Mouse (Mus musculus): ENCODE data around the gene Nos1ap.

The Nos1ap gene

DNA sequence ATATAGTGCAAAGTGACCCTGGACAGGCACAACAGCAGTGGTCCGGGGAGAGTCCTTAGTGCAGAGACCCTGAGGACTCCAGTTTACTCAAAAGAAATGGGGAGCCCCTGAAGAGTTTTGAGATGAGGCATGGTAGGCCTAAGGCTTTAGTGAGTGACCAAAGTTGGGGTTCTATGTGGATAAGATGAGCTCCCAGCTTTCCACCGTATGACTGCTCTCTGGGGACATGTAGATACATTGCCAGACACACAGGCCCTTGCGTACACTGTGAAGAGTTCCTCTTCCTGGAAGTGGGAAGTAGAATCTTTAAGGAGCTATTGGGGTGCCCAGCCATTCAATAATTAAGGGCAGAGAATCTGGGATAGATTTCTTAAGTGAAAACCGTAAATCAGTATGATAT lies 90.2 kb downstream of the Nos1ap start:
- no peak for DNase-seq

DNA sequence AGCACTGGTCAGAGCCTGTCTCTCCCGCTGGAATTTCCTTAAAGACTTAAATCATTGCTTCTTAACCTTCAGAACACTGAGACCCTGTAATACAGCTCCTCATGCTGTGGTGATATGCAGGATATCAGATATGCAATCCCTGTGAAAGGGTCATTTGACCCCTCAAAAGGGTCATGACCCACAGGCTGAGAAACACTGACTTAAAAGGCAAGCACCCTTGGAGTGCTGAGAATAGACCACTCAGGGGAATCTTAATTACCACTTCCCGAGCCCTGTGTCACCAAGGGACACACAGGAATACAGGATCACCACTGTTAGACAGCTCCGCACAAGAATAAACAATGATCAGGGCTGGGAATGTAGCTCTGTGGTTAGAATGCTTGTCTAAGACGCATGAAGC lies 91.0 kb downstream of the Nos1ap start:
- no peak for DNase-seq

DNA sequence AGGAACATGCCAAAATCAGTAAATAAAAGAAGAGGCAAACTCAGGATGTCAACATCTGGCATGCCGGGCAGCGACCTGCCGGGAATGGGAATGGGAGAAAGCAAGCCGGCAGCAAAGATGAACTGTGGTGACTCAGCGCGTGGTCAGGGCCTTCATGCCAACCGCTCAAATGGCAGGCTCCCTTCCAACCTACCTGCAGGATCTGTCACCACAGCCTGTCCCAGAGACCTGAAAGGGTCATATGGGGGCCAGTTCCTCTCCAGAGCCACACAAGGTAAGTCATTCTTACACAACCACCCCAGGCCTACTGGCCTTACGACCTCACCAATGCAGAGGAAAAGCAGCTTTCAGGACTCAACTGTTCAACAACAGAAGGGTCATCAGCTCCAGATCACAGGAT lies 93.4 kb downstream of the Nos1ap start:
- DNase-seq: no peak

DNA sequence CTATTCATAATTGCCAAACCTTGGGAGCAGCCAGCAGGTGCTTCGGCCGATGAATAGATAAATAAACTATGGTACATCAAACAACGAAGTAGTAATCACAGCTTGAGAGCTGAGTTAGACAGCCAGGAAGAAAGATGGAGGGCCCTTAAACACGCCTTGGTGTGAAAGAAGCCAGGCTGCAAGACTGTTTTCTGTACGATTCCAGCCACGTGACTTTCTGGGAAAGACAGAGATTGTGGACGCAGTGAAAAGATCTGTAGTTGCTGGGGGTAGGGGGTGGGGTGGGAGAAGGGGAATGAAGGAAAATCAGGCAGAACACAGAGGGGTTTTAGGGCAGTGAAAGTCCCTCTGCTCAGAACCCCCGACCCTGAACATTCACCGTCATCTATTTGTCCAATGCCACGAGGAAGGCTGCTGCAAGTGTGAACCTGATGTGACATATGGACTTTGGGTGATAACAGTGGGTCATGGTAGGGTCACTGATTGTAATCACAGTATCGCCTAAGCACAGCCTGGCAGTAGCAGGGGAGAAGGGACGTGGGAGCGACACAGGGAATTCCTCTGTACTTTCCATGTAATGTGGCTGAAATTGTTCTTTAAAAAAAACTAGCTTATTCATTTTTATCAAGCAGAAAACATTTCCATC lies 94.0 kb downstream of the Nos1ap start:
- DNase-seq: no peak

DNA sequence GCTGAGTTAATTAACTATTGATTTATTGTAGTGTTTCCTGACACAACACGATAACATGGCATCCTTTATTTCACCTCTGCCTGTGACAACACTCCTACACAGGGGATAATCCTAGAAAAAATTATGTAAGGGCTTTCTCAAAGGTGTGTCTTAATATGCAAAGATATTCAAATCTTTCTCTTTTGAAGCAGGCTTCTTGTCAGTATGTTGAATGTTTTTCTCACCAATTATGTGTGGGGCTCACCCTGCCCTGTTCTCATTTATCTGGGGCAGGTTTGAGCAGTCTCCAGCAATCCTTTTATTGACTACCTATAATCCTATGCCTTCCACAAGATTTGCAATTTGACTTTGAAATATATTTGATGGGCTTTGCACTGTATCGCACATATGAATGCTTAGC lies 97.1 kb downstream of the Nos1ap start:
- no peak for DNase-seq

DNA sequence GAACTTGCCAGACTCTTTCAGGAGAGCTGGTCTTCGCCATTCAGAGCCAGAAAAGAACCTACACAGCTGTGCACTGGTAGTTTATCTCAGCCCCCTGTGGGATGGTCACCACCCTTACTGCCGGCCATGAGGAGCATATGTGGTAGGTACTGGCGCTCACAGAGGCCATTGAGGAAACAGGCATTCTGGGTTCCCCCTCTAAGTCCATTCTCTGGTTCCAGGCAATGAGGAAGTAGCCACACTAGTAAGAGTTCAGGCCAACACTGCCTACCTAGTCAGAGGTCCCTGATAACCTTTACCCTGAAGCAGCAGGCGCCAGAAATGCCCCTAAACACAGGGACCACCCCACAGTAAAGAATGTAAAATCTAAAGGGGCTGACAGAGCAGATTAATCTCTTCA lies 97.6 kb downstream of the Nos1ap start:
- DNase-seq: no peak

DNA sequence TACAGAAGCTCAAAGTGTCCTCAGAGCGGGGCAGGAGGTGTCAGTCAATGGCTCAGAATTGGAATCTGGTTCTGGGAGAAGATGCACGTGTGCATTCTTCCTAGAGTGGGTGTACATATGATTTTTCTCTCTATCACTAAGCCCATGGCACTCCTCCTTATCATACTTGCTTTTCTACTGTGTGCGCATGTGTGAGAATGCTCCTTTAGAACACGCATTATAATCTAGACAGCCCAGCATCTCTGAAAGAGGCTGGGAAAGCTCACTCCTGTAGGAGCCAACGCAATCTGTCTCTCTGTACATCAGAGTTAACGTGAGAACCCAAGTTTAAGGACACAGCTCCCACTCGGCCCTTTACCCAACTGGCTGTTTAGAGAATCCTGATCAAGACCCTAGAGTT lies 99.7 kb downstream of the Nos1ap start:
- no peak for DNase-seq

DNA sequence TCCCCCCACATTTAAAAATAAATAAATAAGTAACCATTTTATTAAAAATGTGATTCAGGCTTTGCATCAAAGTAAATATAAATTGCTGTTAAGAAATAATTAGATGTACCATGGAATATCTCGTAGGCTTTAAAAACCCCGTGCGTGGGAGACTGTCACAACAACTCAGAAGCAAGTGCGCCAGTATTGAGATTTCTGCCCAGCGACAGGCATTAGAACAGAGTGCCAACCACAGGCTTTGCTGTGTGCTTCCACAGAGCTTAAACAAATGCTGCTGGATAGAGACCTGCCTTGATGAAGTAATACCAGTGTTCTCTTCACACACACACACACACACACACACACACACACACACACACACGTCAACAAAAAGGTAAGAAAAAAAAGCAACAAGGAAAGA lies 100.2 kb downstream of the Nos1ap start:
- DNase-seq: no peak

DNA sequence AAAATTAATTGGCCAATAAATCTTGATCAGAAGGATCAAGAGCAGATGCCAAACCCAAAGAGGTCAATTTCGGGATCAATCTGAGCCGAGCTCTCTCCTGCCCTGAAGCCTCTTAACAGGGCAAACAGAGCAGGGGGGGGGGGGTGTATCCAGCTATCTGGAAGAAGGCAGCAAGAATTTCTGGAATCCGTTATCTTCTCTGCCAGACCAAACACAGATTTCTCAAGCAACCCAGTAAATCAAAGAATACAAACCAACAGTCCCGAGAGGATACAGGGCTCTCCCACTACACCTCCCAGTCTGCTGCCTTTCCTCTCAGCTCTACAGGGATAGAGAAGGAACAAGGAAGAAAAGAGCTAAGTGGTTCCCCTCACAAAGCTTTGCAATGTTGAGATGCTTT lies 104.5 kb downstream of the Nos1ap start:
- DNase-seq: no peak

DNA sequence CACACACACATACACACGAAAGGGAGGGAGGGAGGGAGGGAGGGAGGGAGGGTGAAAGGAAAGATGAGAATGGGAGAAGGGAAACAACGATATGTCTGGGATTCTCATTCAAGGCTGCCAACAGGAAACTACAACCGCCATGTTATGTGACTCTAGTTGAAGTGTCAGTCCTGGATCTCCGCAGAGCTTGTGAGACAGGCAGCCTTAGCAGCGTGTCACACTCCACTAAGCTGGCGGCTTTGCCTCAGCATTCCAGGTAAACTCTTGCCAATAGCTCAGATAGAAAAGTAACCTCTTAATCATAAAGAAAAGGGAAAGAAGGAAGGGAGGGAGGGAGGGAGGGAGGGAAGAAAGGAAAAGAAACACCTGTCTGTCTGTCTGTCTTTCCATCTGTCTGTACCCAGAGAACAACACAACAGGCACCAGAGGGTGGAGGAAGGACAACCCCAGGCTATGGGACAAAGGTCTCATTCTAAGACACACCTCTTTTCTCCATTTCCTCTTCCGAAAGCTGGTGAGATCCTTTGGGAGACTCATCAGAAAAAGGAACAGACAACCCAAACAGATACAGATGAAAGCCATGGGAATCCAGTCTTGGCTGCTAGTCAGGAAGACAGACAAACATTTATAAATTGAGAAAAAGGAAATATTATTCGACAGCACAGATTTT lies 107.3 kb downstream of the Nos1ap start:
- peak; percentile 40 for DNase-seq

DNA sequence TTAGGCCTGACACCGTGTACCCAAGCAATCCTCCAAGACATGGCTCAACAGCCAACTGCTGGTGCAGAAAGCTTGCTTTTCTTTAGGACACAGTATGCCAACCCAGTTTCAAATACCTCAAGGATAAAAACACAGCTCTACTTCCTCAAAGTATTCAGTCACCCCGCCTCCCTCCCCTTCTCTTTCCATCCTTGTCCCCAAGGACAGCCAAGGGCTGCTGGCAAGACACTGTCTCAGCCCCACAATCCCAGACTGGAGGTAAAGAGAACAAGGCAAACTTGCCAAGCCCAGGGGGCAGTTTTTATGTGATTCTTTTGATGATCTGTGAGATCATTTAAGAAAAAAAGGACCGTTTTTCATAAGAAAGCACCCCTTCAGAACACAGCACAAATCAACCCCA lies 108.6 kb downstream of the Nos1ap start:
- peak; percentile 36 for DNase-seq

DNA sequence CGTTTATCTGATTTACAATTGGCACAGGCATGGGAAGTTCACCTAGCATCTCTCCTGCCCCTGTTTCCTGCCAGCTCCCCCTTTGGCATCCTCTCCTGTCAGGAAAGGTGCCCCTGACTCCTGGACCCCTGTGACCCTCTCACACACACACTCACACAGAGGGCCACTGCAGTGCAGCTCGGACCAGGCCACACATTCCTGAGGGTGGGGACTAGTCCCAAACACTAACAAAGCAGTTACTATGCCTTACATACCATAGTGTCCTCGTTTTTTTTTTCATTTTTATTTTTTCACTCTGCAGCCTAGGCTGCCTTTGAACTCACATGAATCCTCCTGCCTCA lies 110.2 kb downstream of the Nos1ap start:
- peak; percentile 61 for DNase-seq

DNA sequence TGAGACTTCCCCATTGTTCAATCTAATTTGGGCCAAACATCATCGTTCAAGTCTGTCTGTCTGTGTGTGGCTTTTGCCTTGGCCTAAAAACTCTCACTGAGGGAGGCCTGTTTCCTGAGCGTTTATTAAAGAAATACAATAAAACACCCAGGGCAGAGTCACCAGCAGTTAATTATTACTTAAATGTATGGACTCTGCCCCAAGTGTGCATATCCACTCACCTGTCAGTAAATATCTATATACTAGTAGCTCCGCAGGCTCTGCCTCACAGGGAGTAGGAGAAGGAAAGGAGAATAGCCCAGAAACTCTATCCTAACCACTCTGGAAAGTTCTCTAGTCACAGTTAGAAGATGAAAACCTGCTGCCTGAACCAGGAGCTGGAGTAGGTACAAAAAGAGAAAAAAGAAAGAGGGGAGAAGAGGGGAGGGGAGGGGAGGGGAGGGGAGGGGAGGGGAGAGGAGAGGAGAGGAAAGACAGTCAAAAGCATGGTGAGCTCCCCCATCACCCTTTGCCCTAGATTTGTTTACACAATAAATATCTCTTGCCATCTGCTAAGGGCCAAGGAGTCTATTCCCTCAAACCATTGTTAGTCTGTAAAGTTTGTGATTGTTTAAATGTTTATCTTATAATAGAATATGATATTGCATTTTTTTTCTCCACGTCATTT lies 110.7 kb downstream of the Nos1ap start:
- peak; percentile 36 for DNase-seq

DNA sequence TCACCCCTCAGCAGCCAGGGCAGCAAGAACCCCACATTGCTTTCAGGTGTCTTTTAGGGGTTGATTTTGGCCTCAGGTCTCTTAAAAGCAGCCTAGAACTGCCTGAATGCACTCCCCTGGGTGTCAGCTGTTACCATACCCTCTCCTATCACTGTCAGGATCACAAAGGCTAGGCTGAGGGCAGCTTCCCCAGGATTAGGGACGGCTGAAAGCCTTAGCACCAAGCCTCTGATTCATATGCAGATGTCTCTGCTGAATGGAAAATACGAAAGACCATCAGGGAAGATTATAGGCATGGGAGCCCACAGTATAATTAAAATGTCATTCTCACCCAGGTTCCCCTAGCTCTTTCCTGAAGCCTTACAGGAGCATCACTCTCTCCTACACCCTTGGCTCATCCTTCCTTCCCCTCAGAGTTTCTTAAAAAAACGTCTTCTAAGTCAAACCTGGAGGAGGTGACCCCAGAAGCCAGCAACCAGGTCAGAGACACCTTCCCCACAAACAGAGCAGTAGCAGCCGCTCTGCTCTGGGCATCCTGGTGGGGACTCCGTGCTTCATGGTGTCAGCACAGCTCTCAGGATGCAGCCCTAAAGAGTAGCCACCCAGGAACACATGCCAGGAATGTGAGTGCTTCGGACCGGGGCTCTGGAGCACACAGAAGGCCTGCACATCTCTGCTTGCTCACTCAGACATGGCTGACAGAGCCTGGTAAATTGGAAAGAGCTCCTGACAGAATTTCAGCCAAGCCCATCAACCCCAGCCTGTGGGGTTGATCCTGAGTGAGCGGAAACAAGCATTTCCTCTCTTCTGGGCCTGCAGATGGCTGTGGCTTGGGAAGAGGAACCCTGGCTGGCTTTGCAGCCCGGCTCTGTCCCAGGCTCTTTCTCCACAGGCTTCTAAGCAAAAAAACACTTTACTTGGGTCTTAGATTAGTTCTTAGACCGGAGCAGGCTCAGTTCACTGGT lies 111.7 kb downstream of the Nos1ap start:
- peak; percentile 70 for DNase-seq

DNA sequence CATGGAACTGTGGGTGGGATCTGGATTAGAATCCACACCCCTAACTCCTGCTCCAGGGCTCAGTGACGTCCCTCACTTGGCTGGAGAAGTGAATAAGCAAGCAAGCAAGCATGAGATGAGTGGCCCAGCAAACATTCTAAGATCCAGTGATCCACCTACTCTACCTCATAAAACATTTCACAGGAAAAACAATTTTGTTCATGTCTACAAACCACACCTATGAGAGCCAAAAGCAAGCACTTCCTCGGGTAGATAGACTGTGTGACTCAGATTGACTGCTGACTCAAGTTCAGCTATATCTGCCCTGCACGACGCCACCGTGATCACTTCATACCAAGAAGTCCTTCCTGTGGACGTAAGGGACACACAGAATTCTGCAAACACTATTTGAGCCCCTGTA lies 116.2 kb downstream of the Nos1ap start:
- DNase-seq: no peak

DNA sequence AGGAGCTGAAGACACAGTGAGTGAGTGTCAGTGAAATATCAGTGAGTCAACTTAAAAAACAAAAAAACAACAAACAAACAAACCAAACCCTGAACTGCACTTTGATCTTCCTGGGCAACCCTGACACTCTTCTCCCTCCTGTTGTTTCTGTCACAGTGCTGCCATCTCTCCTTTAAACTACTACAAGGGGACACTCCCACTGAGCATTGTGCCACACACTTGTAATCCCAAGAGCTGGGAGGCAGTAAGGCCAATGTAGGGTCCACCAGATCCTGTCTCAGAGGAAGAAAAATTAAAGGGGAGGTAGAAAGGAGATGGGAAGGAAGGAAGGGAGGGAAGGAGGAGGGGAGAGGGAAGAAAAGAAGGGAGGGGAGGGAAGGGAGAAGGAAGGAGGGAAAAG lies 116.8 kb downstream of the Nos1ap start:
- no peak for DNase-seq

DNA sequence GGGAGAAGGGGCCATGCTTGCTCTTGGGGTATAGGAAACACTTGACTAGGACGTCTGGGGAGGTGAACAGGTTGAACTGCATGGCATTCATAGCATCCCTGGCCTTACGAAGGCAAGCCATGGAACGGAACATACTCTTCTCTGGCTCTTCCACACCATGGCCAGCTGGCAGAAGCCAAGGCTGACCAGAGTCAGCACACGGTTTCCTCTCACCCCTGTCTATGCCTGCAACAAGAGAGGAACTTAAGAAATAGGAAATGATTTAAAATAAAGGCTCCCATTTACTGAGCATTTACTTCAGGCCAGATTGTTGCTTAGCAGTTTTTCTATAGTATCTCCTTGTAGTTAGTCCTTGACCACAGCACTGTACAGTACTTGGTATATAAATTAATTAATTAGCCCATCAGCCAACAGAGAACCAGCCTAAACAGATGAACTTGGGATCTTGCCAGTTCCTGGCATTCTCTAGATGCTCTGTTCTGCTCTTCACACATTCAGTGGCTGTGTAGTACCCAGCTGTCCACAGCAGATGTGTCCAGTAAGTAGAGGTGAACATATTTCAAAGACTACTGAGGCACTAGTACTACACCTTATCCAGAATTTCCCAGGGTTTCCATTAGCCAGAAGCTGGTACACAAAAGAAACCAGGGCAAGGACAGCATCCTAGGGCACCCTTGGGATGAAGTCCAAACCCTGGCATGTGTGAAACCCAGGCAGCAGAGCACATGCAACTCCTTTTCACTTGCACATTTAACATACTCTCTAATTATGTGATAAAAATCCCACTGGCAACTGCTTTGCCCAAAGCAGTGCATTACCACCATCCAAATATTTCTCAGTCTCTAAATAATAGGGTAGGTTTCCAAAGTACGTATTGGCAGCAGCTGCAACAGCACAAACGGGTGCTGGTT lies 123.3 kb downstream of the Nos1ap start:
- no peak for DNase-seq

DNA sequence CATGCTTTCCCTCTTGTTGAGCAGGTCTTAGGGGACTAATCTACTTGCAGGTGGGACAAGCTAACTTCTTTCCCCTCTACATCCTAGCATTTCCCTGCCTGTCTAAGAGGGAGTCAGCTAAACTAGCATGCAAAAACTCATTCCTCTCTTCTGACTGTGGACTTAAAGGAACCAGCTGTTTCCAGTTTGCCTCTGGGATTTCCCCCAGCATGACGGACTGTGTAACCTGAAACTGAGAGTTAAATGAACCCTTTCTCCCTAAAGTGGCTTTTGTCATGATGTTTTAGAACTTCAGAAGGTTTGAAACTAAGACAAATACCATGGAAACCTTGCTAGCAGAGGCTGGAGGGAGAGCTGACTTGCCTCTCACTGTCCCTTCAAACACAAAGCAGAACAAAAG lies 127.5 kb downstream of the Nos1ap start:
- DNase-seq: no peak

DNA sequence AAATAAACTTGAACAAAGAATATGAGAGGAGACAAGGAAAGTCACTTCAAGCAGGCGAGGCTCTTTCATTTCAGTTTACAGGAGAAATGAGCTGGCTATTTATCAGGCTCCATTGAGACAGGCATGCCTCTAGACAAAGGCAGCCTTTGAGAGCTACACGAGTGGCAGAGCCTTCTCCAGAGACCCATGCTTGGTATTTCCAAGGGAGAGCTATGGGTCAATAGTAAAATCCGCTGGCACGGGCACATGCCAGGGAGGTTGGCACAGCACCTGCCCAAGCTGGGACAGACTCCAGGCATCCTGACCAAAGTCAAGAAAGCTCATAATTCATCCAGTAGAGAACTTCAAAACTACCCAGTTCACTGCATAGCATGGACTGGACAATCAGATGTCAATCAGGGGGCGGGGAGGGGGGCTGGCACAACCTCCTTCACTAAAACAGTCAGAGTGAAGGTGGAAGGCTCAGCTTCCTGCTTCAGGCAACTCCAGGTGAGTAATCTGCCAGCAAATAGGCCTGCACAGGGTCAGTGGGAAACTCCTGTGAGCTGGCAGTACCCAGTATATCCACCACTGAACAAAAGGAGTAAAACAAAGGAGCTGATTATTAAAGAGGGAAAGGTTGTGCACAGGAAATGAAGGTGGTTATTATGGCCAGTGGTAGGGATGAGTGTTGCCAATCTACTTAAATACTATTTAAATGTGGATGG lies 129.6 kb downstream of the Nos1ap start:
- DNase-seq: peak; percentile 76

DNA sequence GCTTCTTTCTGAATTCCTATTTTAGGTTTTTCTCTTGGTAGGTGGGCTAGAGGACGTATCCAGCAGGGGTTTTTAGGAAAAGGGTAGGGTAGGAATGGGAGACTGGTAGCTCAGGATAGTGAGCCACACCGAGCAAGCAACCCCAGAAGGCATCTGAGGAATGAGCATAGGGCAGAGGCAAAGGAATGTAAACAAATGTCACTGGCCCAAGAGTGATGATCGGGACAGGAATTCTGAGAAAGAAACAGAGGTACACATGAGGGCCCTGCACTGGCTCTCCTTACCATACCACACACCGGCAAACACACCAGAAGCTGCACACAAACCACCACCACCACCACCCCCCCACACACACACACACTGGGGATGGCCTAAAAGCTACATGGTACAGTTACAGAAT lies 132.0 kb downstream of the Nos1ap start:
- DNase-seq: no peak

DNA sequence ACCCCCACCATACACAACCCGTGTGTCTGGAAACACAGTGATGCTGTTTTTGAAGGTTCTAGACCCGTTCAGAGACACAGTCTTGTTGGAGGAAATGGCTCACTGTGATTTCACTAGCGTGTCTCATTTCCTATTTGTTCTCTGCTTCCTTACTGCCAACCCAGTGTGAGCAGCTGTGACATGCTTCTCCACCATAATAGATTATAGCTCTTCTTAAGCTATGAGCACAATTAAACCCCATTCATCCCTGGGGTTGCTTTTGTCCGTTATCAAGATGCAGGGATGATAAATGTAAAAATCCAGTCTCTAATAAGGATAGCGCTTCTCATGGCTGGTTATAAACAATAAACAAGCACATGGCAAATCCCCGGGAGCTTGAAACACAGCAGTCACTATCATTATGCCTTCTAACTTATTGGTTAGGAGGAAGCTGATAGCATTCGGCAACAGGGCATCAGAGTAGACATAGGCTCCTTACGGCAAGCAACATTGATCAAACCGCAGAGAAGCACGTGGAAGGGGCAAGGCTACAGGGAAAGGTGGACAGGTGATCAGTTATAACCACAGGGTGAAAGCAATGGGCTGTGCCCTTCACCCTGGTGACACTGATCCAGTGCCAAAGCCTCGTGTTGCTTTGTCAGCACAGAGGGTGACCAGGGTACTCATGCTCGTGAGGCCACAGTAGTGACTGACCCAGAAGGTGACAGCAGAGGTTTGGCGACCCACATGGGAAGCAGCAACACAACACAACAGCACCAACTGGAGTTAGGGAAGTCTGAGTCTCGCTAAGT lies 133.6 kb downstream of the Nos1ap start:
- no peak for DNase-seq
